Mouse (Mus musculus): Measurements from ENCODE around the gene Fam168a.

DNA sequence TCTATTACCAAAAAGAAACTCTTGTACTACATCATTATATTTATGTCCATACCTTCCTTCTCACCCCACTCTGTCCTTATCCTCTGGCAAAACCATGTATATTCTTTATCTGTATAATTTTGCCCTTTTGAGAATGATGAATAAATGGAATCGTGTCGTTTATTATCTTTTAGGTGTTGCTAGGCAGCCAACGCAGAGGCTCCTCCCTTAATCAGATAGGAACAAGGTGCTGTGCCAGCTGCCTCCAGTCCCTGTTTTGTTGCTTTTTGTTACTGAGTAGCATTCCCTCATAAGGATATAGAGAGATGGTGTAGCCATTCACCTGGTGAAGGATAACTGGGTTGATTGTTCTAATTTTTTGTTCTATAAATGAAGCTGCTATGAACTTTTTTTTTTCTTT lies 29.7 kb downstream of the Fam168a start:
- TF ChIP-seq CTCF (IDR thresholded peaks at IDR 0.05; ENCODE audit: borderline replicate concordance, extremely low read depth, insufficient read depth, insufficient read length) (no peak), POLR2A (IDR thresholded peaks at IDR 0.05; ENCODE audit: borderline replicate concordance, extremely low read depth, insufficient read depth, insufficient read length, poor library complexity, severe bottlenecking) (no peak)

All from brain, embryonic 14.5 days (tissue).